Mouse (Mus musculus) layer of hippocampus, adult 11-12 months (tissue): ENCODE results near the gene Gm9833.

ENCODE experiments used
- DNase-seq: peaks from one replicate; pipeline ENCODE4 v3.0.0; 2022; ENCODE audit warnings: low spot score

Gene Gm9833

DNA sequence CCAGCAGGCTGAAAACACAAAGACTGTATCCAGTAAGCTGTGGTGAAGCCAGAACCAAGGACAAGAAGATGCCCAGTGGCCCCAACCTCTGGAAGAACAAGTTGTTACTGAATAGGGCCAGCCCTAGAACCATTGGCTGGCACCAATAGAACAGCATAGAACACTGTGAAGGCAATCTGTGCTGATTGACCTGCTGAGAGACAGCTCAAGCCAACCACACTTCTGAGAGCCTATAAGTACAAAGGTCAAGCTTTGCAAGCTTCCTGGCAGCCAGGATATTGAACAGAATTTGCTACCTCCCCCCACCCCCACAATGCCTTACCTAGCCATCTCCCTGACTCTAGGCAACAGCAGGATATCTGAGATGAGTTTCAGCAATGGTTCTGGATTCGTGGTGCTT is 35.7 kb downstream of the Gm9833 start:
- DNase-seq, result no peak

DNA sequence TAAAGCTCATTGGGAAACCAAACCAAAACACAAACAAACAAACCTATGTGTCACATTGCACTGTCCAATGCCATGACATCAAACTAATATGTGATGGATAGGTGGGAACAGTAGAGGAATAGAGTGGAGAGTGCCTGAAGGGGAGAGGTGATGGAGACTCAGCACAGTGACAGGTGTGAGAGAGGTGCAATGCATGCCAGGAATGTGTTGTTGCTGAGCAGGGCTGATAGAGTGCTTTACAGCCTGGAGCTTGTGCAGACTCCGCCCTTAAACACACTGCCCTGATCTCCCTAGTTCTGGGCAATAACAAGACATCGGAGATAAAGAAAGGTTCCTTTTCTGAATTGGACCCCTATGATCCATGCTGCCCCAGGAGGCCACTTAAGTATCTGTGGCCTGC is 36.2 kb downstream of the Gm9833 start:
- DNase-seq, result no peak

DNA sequence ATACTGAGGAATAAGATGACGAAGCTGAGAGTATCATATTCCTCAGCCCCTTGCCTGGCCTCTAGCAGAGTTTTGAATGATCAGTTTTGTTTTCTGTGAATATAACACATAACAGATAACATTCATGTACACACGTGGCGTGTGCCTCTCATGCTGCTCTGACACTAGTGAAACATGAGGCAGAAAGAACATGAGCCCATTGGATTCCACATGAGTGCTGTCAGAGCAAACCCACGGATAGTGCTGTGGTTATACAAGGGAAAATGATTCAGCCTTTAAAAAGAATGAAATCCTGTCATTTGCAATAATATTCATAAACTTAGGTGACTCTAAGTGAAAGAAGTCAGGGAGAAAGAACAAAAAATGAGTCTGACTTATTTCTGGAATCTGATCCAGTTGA is 37.4 kb downstream of the Gm9833 start:
- DNase-seq, result no peak

DNA sequence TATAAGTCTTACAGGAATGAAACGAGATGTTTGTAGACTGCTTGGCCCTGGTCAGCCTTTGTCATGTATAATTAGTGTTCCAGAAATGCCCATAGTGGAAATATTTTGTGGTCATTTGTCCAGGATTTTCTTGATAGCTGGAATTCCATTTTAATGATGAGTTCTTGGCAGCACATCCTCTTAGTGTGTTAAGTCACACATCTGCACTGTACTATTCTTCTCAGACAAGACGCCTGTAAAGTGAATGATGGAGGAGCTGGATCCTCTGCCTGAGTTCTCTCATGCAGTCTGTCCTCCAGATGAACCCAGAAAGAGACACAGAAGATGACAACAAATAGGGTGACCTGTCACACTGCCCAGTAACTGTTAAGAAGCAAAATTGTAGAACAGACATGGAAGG is 38.1 kb downstream of the Gm9833 start:
- DNase-seq, result no peak

DNA sequence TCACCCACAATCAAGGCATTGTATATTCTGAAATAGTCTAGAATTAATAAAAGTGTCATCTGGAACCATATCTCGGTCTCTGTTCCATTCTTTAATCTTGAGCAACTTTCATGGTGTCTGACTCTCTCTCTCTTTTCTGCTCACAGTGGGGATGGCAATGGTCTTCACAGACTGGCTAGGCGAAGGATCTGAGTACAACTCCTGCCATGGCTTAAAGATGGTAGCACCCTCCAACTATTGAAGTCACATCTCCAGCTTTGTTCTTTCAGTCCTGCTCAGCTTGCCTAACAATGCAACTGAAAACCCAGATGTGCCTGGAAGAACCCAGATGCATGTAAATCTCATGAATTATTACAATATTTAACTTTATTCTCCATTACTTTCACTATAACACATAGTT is 38.6 kb downstream of the Gm9833 start:
- no peak for DNase-seq

DNA sequence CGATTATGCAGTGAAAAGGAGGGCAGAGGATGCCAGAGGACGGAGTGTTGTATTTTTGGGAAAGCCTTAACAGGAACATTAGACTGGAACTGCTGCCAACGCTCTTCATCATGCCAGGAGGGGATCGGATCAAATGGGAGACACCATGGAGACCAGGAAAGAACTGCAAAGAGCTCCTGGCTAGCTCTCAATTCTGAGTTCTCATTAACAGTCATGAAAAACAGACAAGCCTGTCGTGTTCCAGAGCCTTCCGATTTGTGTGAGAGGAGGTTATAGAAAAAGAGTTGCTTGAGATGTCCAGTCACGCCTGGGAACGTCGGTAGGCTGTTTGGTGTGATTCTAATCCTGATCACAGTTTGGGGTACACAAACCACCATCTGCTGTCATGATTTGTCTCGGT is 39.0 kb downstream of the Gm9833 start:
- DNase-seq, result peak; percentile 83

DNA sequence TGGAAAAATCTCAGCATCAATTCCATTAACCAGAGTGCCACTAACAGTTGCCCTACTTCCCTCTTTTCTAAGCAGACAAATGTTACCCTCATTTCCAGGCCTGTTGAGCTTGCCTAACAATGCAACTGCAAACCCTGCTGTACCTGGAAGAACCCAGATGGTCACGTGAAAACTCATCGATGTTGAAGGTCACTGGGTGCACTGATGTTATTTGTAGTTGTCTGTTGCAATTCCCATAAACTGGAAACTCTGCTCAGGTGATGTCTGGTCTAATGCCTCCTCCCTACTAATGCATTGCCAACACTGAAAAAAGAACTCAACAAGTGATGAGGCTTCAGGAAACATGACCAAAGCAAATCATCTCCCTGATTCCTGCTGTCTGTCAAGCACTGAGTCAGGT is 39.6 kb downstream of the Gm9833 start:
- DNase-seq, result no peak
